Mouse (Mus musculus): ENCODE results near the gene Kin.

DNA sequence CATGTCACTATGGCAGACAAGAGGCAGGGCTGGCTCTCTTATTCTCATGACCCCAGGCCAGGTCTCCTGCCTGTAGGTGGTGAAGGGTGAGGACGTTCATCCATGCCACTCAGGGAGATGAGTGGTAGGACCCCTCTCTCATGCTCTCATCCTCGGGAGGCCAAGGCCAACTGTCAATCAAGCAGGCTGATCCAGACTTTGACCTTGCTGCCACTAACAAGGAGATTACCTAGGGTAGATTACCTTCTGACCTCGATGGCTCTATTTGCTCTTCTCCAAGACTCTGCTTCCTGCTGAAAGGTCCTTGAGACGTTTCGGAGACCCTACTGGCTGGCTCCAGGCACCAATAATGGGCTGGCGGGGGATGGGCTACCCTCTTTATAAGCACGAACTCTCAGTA, 5.9 kb upstream of the Kin start:
- no peak for TF ChIP-seq CTCF (IDR thresholded peaks at IDR 0.05; ENCODE audit: borderline replicate concordance, extremely low read depth, insufficient read depth, insufficient read length)
- TF ChIP-seq POLR2A (IDR thresholded peaks at IDR 0.05; ENCODE audit: borderline replicate concordance, extremely low read depth, insufficient read depth, insufficient read length, poor library complexity, severe bottlenecking), result no peak

All from brain, embryonic 14.5 days (tissue).